Mouse (Mus musculus) small intestine, adult 2 months (tissue): ENCODE data around the gene Ears2. TPM values are rescaled to one million over a fixed set of nuclear protein-coding genes. Genes with fewer than 3 reads are reported as not detected.

Experiments used
- H3K27ac ChIP-seq: fragments of 200-500 bp; 2 replicates; pipeline ENCODE4 v1.5.1; 2012; ENCODE audit warnings: low read depth, low read length, control low read depth, inconsistent platforms; ENCODE audit not compliant: insufficient read depth
- H3K27me3 ChIP-seq: fragments of 200-500 bp; 2 replicates; pipeline ENCODE4 v1.6.1; 2012; ENCODE audit warnings: mild to moderate bottlenecking, moderate library complexity, low read length, inconsistent platforms; ENCODE audit not compliant: control insufficient read depth, insufficient read depth
- H3K36me3 ChIP-seq: fragments of 200-500 bp; 2 replicates; pipeline ENCODE4 v1.6.1; 2012; ENCODE audit warnings: mild to moderate bottlenecking, low read length, control low read depth, inconsistent platforms; ENCODE audit not compliant: control insufficient read depth, insufficient read depth
- H3K4me1 ChIP-seq: fragments of 200-500 bp; 2 replicates; pipeline ENCODE4 v1.6.1; 2012; ENCODE audit warnings: low read length, inconsistent platforms, mixed read lengths; ENCODE audit not compliant: control insufficient read depth, insufficient read depth, insufficient read length
- H3K4me3 ChIP-seq: fragments of 200-500 bp; 2 replicates; pipeline ENCODE4 v1.5.1; 2012; ENCODE audit warnings: low read depth, mild to moderate bottlenecking, control low read depth, inconsistent platforms, low read length, moderate library complexity
- CTCF ChIP-seq: fragments of 200-500 bp; IDR thresholded peaks from 2 replicates; pipeline ENCODE4 v1.5.1; 2012; ENCODE audit warnings: low read depth, mild to moderate bottlenecking, control low read depth, inconsistent platforms, low read length, moderate library complexity, mixed read lengths; ENCODE audit not compliant: insufficient replicate concordance, insufficient read length; ENCODE audit errors: extremely low read depth
- POLR2A ChIP-seq: fragments of 200-500 bp; IDR thresholded peaks from 2 replicates; pipeline ENCODE4 v1.6.1; 2012; ENCODE audit warnings: low read depth, mild to moderate bottlenecking, control low read depth, inconsistent platforms, low read length, moderate library complexity
- WGBS: fragments of 180-500 bp; shearing (Covaris S2); methylation state at CpG from one replicate; pipeline ENCODE4 v1.1.7; 2018; 5-methylcytosine and 5-hydroxymethylcytosine counted together
- polyA plus RNA-seq: library from polyadenylated mRNA; depleted of rRNA; stranded (reverse); fragments of >200 nt; gene quantifications from 2 replicates; pipeline ENCODE4 v1.2.3, GENCODE M21; 2012

Gene Ears2
- polyA plus RNA-seq, 1 experiment, result 7.4 TPM

GRCm38 (mm10) chr7:122087195-122087982 lies 20.3 kb upstream of the Ears2 start:
- H3K27ac ChIP-seq, result no peak overlapping the region
- H3K36me3 ChIP-seq, result peaks cover 63% of the 10 kb centered on the region
- 80% methylated on average over 11 of the region's 11 CpGs for WGBS
- no peak for TF ChIP-seq CTCF
- no peak for TF ChIP-seq POLR2A
- H3K27me3 ChIP-seq, result no peaks in the 10 kb centered on the region
- no peak overlapping the region for H3K4me3 ChIP-seq
- peaks cover under 1% of the 10 kb centered on the region; the same call in 1 of the 2 replicates for H3K4me1 ChIP-seq

DNA sequence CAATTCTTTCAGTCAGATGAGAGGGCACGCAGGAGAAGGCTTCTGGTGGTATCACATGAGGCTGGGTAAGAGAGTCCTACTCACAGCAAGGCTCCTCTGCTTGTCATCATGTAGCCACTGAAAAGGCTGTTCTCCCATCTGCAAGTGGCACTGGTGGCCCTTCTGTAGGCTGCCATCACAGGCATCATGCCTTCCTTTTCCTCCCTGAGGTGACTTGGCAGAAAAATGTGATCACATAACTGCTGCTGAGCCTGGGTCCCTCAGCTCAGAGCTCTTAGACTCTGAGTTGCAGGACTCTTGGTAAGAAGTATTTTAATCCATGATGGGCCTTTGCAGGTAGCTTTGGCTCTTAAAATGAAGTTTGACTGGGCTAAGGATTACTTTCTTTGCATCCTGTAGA lies 14.0 kb upstream of the Ears2 start:
- Histone ChIP-seq H3K4me1 (peaks cover 10% of the 10 kb centered on the region), H3K4me3 (no peak overlapping the region), H3K27ac (no peak overlapping the region), H3K36me3 (peaks cover 39% of the 10 kb centered on the region), H3K27me3 (no peaks in the 10 kb centered on the region)
- TF ChIP-seq POLR2A (no peak), CTCF (no peak)
- 93% methylated on average over 1 of the region's 1 CpGs for WGBS

- WGBS, result 21% methylated on average over 8 of the region's 8 CpGs
- TF ChIP-seq CTCF (no peak), POLR2A (no peak)
- H3K4me1 ChIP-seq, result peaks cover 10% of the 10 kb centered on the region
- peak overlapping the region; percentile 87 for H3K27ac ChIP-seq
- H3K4me3 ChIP-seq, result no peak overlapping the region
- no peaks in the 10 kb centered on the region for H3K27me3 ChIP-seq
- peaks cover 42% of the 10 kb centered on the region for H3K36me3 ChIP-seq
Observed at GRCm38 (mm10) chr7:122079798-122080554, 12.9 kb upstream of the Ears2 start.

GRCm38 (mm10) chr7:122074374-122074773 lies 7.3 kb upstream of the Ears2 start:
- peaks cover 58% of the 10 kb centered on the region for H3K36me3 ChIP-seq
- no peak for TF ChIP-seq CTCF
- no peak for TF ChIP-seq POLR2A
- H3K27me3 ChIP-seq, result no peaks in the 10 kb centered on the region
- H3K4me1 ChIP-seq, result peaks cover 14% of the 10 kb centered on the region
- peak overlapping the region; percentile 95 for H3K27ac ChIP-seq
- WGBS, result 28% methylated on average over 3 of the region's 3 CpGs
- H3K4me3 ChIP-seq, result no peak overlapping the region

DNA sequence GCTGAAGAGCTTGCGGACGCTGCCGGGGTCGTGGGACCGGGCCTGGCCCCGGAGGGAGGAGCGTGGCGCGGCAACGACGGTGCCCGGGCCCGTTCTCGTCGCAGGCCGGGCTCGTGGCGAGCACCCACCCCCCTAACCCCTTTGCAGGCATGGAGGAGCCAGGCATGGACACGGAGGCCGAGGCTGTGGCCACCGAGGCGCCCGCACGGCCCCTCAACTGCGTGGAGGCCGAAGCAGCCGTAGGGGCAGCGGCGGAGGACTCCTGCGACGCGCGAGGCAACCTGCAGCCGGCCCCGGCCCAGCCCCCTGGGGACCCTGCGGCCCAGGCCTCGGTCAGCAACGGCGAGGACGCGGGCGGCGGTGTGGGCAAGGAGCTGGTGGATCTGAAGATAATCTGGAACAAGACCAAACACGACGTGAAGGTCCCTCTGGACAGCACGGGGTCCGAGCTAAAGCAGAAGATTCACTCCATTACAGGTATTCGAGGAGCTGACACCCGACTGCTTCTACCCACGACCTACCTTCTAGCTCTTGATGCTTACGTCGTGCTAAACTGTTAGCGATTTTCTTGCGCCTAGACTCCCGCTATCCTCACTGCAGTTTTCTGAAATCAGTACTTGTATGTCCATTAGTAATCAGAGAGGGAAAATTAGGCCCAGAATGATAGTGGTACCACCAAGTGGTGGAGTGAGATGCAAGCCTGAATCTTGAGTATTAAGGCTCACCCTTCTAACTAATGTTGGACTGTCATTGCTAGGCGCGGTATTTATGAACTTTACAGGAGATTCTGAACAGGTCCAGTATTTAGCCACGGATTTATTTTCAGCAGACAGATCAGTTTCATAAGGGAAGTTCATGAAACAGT lies 686 bp upstream of the Ears2 start:
- Histone ChIP-seq H3K27ac (peak overlapping the region; percentile 77), H3K27me3 (no peaks in the 10 kb centered on the region), H3K4me3 (peak overlapping the region; percentile 97), H3K4me1 (peaks cover 10% of the 10 kb centered on the region; the same call in 1 of the 2 replicates), H3K36me3 (peaks cover 21% of the 10 kb centered on the region)
- no peak for TF ChIP-seq CTCF
- TF ChIP-seq POLR2A, result no peak
- under 1% methylated on average over 58 of the region's 58 CpGs for WGBS

DNA sequence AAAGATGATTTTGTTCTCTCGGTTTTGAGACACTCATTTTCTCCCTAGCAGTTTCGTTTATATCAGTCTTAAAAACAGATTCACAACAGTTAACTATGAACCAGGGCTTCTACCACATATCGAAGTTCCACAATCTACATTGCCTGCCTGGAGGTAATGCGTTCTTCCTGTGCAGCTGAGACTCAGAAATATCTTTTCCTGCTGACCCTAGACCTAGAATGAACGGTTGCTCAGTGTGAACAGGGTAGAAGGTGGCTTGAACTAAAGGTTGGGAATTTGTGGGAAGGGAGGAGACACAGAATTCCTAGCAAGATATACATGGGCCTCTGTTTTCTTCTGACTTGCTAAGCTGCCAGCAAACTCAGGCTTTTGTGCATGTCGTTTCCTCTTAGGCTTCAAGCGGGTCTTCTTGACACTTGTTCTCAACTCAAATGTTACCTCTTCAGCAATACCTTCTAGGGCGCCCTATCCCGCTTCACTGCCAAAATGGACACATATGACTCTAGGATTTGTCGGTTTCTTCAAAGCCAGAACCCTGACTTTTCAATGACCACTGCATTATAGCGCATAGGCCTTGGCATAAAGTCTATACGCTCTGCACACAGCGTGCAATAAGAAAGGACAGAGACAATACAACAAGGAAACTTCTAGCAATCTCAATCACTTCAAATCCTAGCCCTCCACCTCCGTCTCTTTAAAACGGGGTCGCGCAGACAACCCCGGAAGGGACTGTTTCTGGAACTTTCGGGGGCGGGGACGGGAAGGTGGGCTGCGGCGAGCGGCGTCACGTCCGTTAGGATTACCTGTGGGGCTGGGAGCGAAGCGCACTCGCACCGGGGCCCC lies 740 bp downstream of the Ears2 start:
- H3K4me3 ChIP-seq, result peak overlapping the region; percentile 97
- TF ChIP-seq CTCF (no peak), POLR2A (no peak)
- 2% methylated on average over 31 of the region's 31 CpGs for WGBS
- H3K27ac ChIP-seq, result peak overlapping the region; percentile 77
- no peaks in the 10 kb centered on the region for H3K27me3 ChIP-seq
- peaks cover 10% of the 10 kb centered on the region; the same call in 1 of the 2 replicates for H3K4me1 ChIP-seq
- peaks cover 12% of the 10 kb centered on the region for H3K36me3 ChIP-seq
